Mouse (Mus musculus) testis, adult 10 weeks (tissue): Measurements from ENCODE around the gene Zfp954. TPM values are rescaled to one million over a fixed set of nuclear protein-coding genes. Genes with fewer than 3 reads are reported as not detected.

Experiments
- polyA plus RNA-seq: library from polyadenylated mRNA; stranded (reverse); fragments of 350-450 nt; fragmentation: Illumina TruSeq; extraction: RNeasy Lipid Tissue Mini Kit (QIAGEN cat#74804); gene quantifications from one replicate; pipeline ENCODE4 v1.2.3, GENCODE M21; 2014; ENCODE audit warnings: low read depth, low replicate concordance

The Zfp954 gene
- polyA plus RNA-seq, result 1.5 TPM

DNA sequence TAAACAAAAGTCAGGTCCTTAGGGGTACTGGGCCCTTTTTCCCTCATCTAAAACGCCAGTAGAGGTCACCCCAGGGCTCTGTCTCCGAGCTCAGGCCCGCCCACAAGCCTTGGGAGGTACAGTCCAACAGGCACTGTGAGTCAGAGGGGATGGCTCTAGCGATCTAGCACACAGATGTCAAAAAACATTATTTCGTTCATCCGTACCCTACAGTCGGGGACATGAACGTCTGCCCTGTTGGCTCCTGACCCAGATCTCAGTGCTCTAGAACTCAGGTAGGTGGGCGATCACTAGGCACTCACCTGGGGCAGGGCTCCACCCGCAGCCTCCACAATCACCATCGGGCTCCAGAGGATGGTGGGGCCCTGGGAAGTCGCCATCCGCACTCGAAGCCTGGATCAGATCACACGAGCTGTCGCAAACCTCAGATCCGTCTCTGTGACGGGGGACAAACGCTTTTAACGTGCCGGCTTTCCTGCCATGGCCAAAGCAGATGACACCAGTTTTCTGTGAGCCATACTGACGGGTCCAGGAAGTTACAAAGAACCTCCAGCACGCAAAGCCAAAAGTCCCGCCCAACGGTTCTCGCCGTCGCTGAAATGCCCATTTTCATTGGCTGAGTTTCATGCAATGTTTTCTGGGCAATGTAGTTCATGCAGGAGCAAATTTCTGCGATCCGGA is at the start of gene Zfp954:
Gene Zfp954, minus strand, starts transcription at position 568 of the 681 bp plus-strand sequence.

DNA sequence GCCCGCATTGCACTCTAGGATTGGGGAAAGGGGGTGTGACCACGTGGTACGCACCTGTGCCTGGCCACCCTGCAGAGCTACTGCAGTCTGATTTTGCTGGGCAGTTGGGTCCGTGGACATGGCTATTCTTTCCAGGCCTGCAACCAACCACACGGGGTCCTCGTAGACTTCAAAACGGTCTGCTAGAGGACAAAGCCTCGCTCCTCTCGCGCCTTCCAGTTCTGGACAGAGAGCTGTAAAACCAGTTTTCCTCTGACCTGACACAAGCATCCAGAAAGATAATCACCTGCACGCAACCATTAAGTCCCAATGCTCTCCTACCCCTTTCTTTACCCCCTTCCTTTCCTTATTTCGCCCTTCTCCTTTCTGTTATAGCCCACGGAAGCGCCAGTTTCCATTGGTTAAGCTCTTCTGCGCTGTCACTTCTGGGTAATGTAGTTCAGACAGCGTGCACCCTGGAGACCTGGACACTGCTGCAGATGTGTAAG is 15.1 kb upstream of the Zfp954 start, which contains the start of gene Zfp773:
Gene Zfp773, minus strand, starts transcription at position 377 of the 488 bp plus-strand sequence.

Other genes starting within 250 kb of the Zfp954 start
- 12.7 TPM for gene Aurkc, start 126.2 kb downstream of the Zfp954 start, polyA plus RNA-seq
- gene Zfp773, start 15.3 kb upstream of the Zfp954 start, polyA plus RNA-seq, result 0.46 TPM
- gene Zfp418, start 49.8 kb upstream of the Zfp954 start, polyA plus RNA-seq, result 0.31 TPM
- 3.5 TPM for gene Zfp772, start 88.5 kb upstream of the Zfp954 start, polyA plus RNA-seq
- gene Vmn2r29, start 125.8 kb upstream of the Zfp954 start, polyA plus RNA-seq, result 8.9 TPM
- gene Gm45844, start 156.8 kb upstream of the Zfp954 start, polyA plus RNA-seq, result 7.6 TPM
- 37.0 TPM for gene Clcn4, start 179.4 kb upstream of the Zfp954 start, polyA plus RNA-seq
- 0.04 TPM for gene Vmn2r30, start 216.1 kb upstream of the Zfp954 start, polyA plus RNA-seq